Mouse (Mus musculus): ENCODE results near the gene Gm20388.
"Not testable (repeated sequence)": the region's sequence is repeated elsewhere in the genome, so short reads cannot be mapped to it uniquely, and the experiment has no call there.

Gm20388 gene

GRCm38 (mm10) chr8:123185566-123186409, 3275.1 kb downstream of the Gm20388 start, which contains the start of gene Dpep1:
Gene Dpep1, plus strand, starts transcription at chr8:123186242.
- DNase-seq (ENCODE audit: low spot score in 2 of 2) = no peak

GRCm38 (mm10) chr8:123188006-123188405, 3277.4 kb downstream of the Gm20388 start:
- DNase-seq (ENCODE audit: low spot score in 2 of 2) = no peak

- no peak for DNase-seq (ENCODE audit: low spot score in 2 of 2)
These were observed 3278.2 kb downstream of the Gm20388 start for GRCm38 (mm10) chr8:123188841-123189240.

GRCm38 (mm10) chr8:123190678-123191077, 3280.0 kb downstream of the Gm20388 start:
- DNase-seq (ENCODE audit: low spot score in 2 of 2) = peak; percentile 38 to 87

DNA sequence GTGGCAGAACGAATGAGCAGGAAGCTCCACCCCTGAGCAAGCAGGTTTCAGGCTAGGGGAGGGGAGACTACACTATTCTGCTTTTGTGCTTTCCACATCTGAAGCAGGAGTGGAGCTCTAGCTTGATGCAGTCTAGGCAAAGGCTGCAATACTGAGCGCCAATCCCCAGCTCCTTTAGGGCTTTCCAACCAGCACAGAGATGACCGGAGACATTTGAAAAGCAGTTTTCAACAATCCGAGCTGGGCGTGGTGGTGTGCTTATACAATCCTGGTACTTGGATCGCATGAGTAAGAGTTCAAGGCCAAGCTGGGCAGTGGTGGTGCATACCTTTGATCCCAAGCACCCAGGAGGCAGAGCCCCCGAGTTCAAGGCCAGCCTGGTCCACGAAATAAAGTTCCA, 3281.3 kb downstream of the Gm20388 start:
- no peak for DNase-seq (ENCODE audit: low spot score in 2 of 2)

- no peak for DNase-seq (ENCODE audit: low spot score in 2 of 2)
These were observed 3283.1 kb downstream of the Gm20388 start for GRCm38 (mm10) chr8:123193771-123194170.

DNA sequence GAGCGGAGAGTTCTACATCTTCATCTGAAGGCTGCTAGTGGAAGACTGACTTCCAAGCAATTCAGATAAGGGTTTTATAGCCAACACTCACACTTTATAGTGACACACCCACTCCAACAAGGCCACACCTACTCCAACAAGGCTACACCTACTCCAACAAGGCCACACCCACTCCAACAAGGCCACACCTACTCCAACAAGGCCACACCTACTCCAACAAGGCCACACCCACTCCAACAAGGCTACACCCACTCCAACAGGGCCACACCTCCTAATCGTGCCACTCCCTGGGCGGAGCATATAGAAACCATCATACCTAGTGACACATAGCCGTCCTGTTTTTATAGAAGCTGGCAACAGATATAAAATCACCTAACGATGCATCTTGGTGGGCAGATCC, 3286.4 kb downstream of the Gm20388 start:
- not testable (repeated sequence) for DNase-seq (ENCODE audit: low spot score in 2 of 2)

DNA sequence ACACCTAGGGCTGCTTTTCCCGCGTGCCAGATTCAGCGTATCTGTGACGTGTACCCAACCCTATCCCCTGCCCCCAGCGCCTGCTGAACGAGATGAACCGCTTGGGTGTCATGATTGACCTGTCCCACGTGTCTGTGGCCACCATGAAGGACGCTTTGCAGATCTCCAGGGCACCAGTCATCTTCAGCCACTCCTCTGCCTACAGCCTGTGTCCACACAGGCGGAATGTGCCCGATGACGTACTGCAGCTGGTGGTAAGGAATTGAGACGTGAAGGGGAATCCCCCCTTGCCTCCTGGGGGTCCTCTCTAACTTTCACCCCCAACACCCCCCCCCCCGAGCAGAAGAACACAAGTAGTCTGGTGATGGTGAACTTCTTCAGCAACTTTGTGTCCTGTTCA, 3289.2 kb downstream of the Gm20388 start:
- no peak for DNase-seq (ENCODE audit: low spot score in 2 of 2)

- peak in 1 of 2 experiments; percentile 76 for DNase-seq (ENCODE audit: low spot score in 2 of 2)
These were observed 3291.6 kb downstream of the Gm20388 start for GRCm38 (mm10) chr8:123202288-123202687.

DNA sequence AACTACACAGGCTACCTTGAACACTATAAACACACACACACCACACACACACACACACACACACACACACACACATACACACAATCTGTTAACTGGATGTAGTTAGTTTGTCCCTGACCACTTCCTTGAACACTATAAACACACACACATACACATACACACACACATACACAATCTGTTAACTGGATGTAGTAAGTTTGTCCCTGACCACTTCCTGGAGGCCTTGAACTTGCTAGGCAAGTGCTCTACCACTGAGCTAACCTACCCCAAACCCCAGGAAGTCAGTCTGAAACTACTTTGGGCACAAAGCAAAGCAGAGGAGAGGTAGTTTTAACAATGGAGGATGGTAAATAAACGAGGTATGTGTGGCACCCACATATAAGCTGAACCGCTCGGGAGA, 3292.9 kb downstream of the Gm20388 start:
- no peak for DNase-seq (ENCODE audit: low spot score in 2 of 2)

GRCm38 (mm10) chr8:123211876-123212275, 3301.2 kb downstream of the Gm20388 start:
- DNase-seq (ENCODE audit: low spot score in 2 of 2) = no peak

DNA sequence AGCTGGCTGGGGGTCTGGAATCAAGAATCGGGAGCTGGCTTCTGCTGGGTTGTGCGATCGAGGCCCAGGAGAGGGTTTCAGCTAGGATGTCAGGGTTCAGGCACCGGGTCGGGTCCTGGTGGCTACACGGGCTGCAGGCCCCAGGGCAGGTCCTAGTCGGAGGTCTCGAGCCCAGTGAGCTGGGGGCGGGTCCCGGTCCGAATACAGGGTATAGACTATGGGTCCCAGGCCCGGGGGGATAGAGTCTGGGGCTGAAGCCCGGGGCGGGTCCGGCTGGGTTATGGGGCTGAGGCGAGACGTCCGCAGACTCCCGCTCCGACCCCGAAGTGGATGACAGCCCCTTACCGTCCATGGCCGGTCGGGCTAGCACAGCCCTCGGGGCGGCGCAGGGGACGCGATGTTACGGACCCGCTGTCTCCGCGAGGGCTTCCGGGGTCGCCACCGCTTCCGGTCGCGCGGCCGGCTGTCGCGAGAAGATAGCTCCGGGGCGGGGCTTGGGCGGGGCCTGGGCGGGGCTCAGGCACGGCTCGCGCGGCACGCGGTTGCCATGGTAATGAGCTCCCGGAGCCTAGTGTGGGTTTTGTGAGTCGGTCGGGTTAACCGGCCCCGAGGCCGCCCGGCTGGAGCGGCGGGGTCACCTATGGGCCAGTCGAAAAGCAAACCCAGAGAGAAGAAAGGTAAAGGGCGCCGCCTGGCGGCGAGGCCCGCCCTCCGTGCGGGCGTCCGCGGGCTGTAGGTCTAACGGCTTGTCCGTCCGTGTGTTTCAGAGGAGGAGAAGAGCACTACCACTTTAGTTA, 3301.9 kb downstream of the Gm20388 start, which contains the start of the genes Chmp1a and Spata33:
TSS of gene Chmp1a (minus strand) at position 443 of the 797 bp plus-strand sequence.
TSS of gene Spata33 (plus strand) at position 512 of the 797 bp plus-strand sequence.
- peak in 1 of 2 experiments; percentile 87 for DNase-seq (ENCODE audit: low spot score in 2 of 2)

- no peak for DNase-seq (ENCODE audit: low spot score in 2 of 2)
These were observed 3302.6 kb downstream of the Gm20388 start for GRCm38 (mm10) chr8:123213118-123213772.

- no peak for DNase-seq (ENCODE audit: low spot score in 2 of 2)
These were observed 3304.8 kb downstream of the Gm20388 start for GRCm38 (mm10) chr8:123215430-123215829.

DNA sequence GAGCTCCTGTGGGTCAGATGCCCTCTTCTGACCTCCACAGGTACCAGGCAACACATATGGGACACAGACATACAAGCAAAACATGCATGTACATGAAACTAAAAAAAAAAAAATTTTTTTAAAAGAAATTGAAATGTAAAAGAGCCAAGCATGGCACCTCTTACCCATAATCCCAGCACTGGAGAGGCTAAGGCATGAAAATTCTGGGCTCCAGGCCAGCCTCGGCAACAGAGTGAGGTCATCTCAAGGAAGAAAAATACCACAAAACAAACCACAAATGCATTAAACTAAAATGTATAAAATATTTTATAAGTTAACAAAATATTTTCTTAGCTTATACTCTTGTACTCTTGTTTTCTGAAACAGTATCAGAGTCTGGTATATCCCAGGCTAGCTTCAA, 3310.3 kb downstream of the Gm20388 start:
- DNase-seq (ENCODE audit: low spot score in 2 of 2) = no peak

GRCm38 (mm10) chr8:123224278-123225266, 3313.9 kb downstream of the Gm20388 start, which contains the start of gene Cdk10:
Gene Cdk10, plus strand, starts transcription at chr8:123224842.
- DNase-seq (ENCODE audit: low spot score in 2 of 2) = peak; percentile 75 to 93

DNA sequence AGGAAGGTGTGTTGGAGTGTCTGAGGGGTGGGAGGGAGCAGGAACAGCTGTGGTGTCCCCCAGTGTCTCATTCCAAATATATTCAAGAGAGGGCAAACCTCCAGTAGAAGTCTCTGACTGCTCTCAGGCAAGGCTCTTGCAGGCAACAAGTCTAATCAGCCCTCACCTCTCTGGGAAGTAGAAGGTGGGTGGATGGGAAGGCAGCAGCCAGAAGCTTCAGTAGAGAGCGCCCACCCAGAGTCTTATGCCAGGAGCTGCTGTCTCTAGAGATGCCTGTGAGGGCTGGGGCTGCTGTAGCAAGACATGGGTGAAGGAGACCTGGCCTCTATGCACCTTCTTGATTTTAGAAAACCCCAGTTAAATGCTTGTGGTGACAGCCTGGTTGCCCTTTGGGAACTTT, 3317.8 kb downstream of the Gm20388 start:
- DNase-seq (ENCODE audit: low spot score in 2 of 2) = peak in 1 of 2 experiments; percentile 42

- DNase-seq (ENCODE audit: low spot score in 2 of 2) = not testable (repeated sequence)
These were observed 3319.7 kb downstream of the Gm20388 start for GRCm38 (mm10) chr8:123230326-123230725.

DNA sequence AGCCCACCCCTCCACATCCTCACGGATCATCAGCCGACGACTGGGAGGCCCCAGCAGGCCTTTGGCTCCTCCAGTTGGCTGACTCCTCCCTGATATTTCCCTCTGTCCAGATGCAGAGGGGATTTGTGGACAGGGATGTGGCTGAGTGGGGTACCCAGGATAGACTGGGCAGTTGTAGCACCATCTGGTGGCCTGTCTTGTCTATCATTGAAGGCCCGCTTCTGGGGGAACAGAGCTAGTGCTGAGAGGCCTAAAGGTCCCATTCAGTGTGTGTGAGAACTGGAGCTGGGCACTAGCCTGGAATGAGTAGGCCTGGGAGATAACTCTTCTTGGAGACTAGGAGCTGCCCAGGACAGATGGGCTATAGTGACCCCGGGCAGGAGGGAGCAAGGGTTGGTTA, 3321.1 kb downstream of the Gm20388 start:
- DNase-seq (ENCODE audit: low spot score in 2 of 2) = peak in 1 of 2 experiments; percentile 27

DNA sequence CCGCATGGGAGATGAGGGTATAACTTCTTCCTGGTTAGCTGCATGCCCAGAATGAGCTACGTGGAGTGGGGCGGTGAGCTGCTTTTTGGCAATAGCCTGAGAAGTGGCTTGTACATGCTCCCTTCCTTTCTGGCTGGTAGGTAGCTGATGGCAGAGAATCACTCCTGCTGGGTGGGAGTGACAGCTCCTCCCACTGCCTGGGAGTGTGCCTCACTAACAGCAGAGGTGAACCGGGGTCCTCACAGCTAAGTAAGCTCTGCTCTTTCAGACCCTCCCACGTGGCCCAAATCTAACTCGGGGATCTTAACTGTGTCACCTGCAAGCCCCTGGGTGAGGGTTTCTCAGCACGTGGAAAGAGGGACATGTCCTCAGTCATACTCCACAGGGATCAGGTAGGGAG, 3321.9 kb downstream of the Gm20388 start:
- DNase-seq (ENCODE audit: low spot score in 2 of 2) = peak in 1 of 2 experiments; percentile 38

All from left cerebral cortex, adult 9 months (tissue).